Mouse (Mus musculus) adrenal gland, postnatal 36 days (tissue): ENCODE measurements around the gene S100a2. TPM values are rescaled to one million over a fixed set of nuclear protein-coding genes. Genes with fewer than 3 reads are reported as not detected.

Experiments used
- DNase-seq, 2 experiments: peaks; one replicate each; pipeline ENCODE4 v3.0.0; 2021; ENCODE audit warnings: mixed read lengths in 1 of 2
- total RNA-seq, 2 experiments: library from RNA; stranded (reverse); gene quantifications; 2 replicates each; pipeline ENCODE4 v1.2.3; 2021

The S100a2 gene
- total RNA-seq, 2 experiments from 2014 or later: not detected

GRCm38 (mm10) chr3:90596810-90597209 lies 6.8 kb downstream of the S100a2 start:
- no peak for DNase-seq

GRCm38 (mm10) chr3:90597736-90598135 lies 7.7 kb downstream of the S100a2 start:
- DNase-seq: no peak

GRCm38 (mm10) chr3:90598212-90598611 lies 8.2 kb downstream of the S100a2 start:
- no peak for DNase-seq

- DNase-seq: no peak
Measured at GRCm38 (mm10) chr3:90599401-90599800, 9.4 kb downstream of the S100a2 start.

- DNase-seq: no peak
Measured at GRCm38 (mm10) chr3:90600036-90600435, 10.0 kb downstream of the S100a2 start.

GRCm38 (mm10) chr3:90600458-90601195 lies 10.6 kb downstream of the S100a2 start:
- DNase-seq: peak in 1 of 2 experiments; percentile 32

GRCm38 (mm10) chr3:90601486-90602110 lies 11.6 kb downstream of the S100a2 start, which contains the start of gene Gm42674:
Gene Gm42674 (plus strand): TSS chr3:90601904.
- DNase-seq: no peak

- DNase-seq: no peak
Measured at GRCm38 (mm10) chr3:90603623-90604022, 13.6 kb downstream of the S100a2 start, which contains the start of gene S100a4. Gene S100a4 (plus strand): TSS chr3:90603771.

GRCm38 (mm10) chr3:90604416-90604815 lies 14.4 kb downstream of the S100a2 start:
- peak; percentile 87 to 89 for DNase-seq

- no peak for DNase-seq
Measured at GRCm38 (mm10) chr3:90605049-90605448, 15.0 kb downstream of the S100a2 start.

- DNase-seq: no peak
Measured at GRCm38 (mm10) chr3:90605736-90606135, 15.7 kb downstream of the S100a2 start.

GRCm38 (mm10) chr3:90606185-90606584 lies 16.1 kb downstream of the S100a2 start:
- no peak for DNase-seq

- no peak for DNase-seq
Measured at GRCm38 (mm10) chr3:90607361-90607760, 17.3 kb downstream of the S100a2 start.

- DNase-seq: no peak
Measured at GRCm38 (mm10) chr3:90608223-90608622, 18.2 kb downstream of the S100a2 start, which contains the start of gene S100a5. Gene S100a5 (plus strand): TSS chr3:90608523.

GRCm38 (mm10) chr3:90609102-90609501 lies 19.1 kb downstream of the S100a2 start:
- DNase-seq: no peak

GRCm38 (mm10) chr3:90611494-90611893 lies 21.4 kb downstream of the S100a2 start:
- DNase-seq: no peak

- DNase-seq: no peak
Measured at GRCm38 (mm10) chr3:90612061-90612460, 22.0 kb downstream of the S100a2 start.

- peak; percentile 57 to 75 for DNase-seq
Measured at GRCm38 (mm10) chr3:90612728-90613291, 22.8 kb downstream of the S100a2 start, which contains the start of gene S100a6. Gene S100a6 (plus strand): TSS chr3:90612882.

- DNase-seq: no peak
Measured at GRCm38 (mm10) chr3:90613461-90614147, 23.6 kb downstream of the S100a2 start.

GRCm38 (mm10) chr3:90614148-90614530 lies 24.1 kb downstream of the S100a2 start:
- no peak for DNase-seq

GRCm38 (mm10) chr3:90614611-90615251 lies 24.7 kb downstream of the S100a2 start:
- DNase-seq: no peak

- DNase-seq: peak; percentile 77 to 82
Measured at GRCm38 (mm10) chr3:90615415-90615814, 25.4 kb downstream of the S100a2 start.
